Mouse (Mus musculus) myocyte (in vitro differentiated cells): ENCODE data around the gene Evx2. TPM values are rescaled to one million over a fixed set of nuclear protein-coding genes. Genes with fewer than 3 reads are reported as not detected.

Experiments used
- H3K27me3 ChIP-seq: one replicate; pipeline ENCODE4 v1.6.1; 2011; ENCODE audit not compliant: control insufficient read depth, insufficient read depth, insufficient read length
- H3K36me3 ChIP-seq: one replicate; pipeline ENCODE4 v1.6.1; 2011; ENCODE audit not compliant: control insufficient read depth, insufficient read depth
- H3K4me2 ChIP-seq: one replicate; pipeline ENCODE4 v1.6.1; 2011; ENCODE audit warnings: low read depth, control low read depth
- H3K4me3 ChIP-seq: one replicate; pipeline ENCODE4 v1.5.1; 2011; ENCODE audit warnings: mild to moderate bottlenecking, control low read depth, moderate library complexity
- H3K79me2 ChIP-seq: one replicate; pipeline ENCODE4 v1.6.1; 2011; ENCODE audit not compliant: control insufficient read depth, insufficient read depth
- H3ac ChIP-seq: one replicate; pipeline ENCODE4 v1.6.1; 2011; ENCODE audit not compliant: control insufficient read depth, insufficient read length
- CEBPB ChIP-seq: IDR thresholded peaks from 2 replicates; pipeline ENCODE4 v1.6.1; 2011; ENCODE audit warnings: mild to moderate bottlenecking, moderate library complexity; ENCODE audit not compliant: poor library complexity, insufficient read depth, severe bottlenecking
- E2F4 ChIP-seq: IDR thresholded peaks from one replicate; pipeline ENCODE4 v1.6.1; 2011; ENCODE audit warnings: mild to moderate bottlenecking, control low read depth, moderate library complexity; ENCODE audit not compliant: insufficient read depth
- MAX ChIP-seq: IDR thresholded peaks from one replicate; pipeline ENCODE4 v1.6.1; 2011; ENCODE audit warnings: low read depth, mild to moderate bottlenecking, control low read depth
- MYOD1 ChIP-seq, 3 experiments: IDR thresholded peaks; one replicate each; pipeline ENCODE4 v1.6.1; 2011; ENCODE audit warnings: control low read depth in 2 of 3, low read depth in 2 of 3, mild to moderate bottlenecking in 2 of 3, moderate library complexity in 1 of 3; ENCODE audit not compliant: insufficient read length in 2 of 3, control insufficient read depth in 1 of 3
- MYOG ChIP-seq, 3 experiments: IDR thresholded peaks; one replicate each; pipeline ENCODE4 v1.6.1; 2011; ENCODE audit warnings: control low read depth in 2 of 3, low read depth in 2 of 3, mild to moderate bottlenecking in 2 of 3; ENCODE audit not compliant: insufficient read length in 2 of 3, control insufficient read depth in 1 of 3, insufficient read depth in 1 of 3
- POLR2A ChIP-seq: IDR thresholded peaks from one replicate; pipeline ENCODE4 v1.6.1; 2011; ENCODE audit warnings: low read depth, mild to moderate bottlenecking, control low read depth, moderate library complexity; ENCODE audit not compliant: insufficient read length
- POLR2AphosphoS2 ChIP-seq: IDR thresholded peaks from one replicate; pipeline ENCODE4 v1.6.1; 2011; ENCODE audit warnings: low read depth, control low read depth; ENCODE audit not compliant: insufficient read length
- REST ChIP-seq: IDR thresholded peaks from one replicate; pipeline ENCODE4 v1.6.1; 2011; ENCODE audit warnings: mild to moderate bottlenecking, control low read depth, moderate library complexity; ENCODE audit not compliant: insufficient read depth, insufficient read length
- SRF ChIP-seq: IDR thresholded peaks from one replicate; pipeline ENCODE4 v1.6.1; 2011; ENCODE audit warnings: low read depth; ENCODE audit not compliant: control insufficient read depth, insufficient read length
- TCF12 ChIP-seq: IDR thresholded peaks from one replicate; pipeline ENCODE4 v1.6.1; 2011; ENCODE audit warnings: mild to moderate bottlenecking, control low read depth; ENCODE audit not compliant: poor library complexity, insufficient read depth, severe bottlenecking
- TCF3 ChIP-seq: IDR thresholded peaks from one replicate; pipeline ENCODE4 v1.6.1; 2011; ENCODE audit warnings: low read depth, control low read depth; ENCODE audit not compliant: insufficient read length
- USF1 ChIP-seq: IDR thresholded peaks from one replicate; pipeline ENCODE4 v1.6.1; 2011; ENCODE audit warnings: low read depth, mild to moderate bottlenecking, control low read depth, moderate library complexity
- polyA plus RNA-seq: library from polyadenylated mRNA; unstranded; fragments of >200 nt; fragmentation: generic; extraction: Trizol; gene quantifications from one replicate; pipeline ENCODE4 v1.2.1, GENCODE M21; 2012; ENCODE audit warnings: missing spikeins

Gene Evx2
- polyA plus RNA-seq, 1 experiment = not detected

GRCm38 (mm10) chr2:74617706-74618105 is 41.7 kb downstream of the Evx2 start:
- Histone ChIP-seq H3K36me3 (no peaks in the 10 kb centered on the region), H3K79me2 (no peaks in the 10 kb centered on the region), H3K4me3 (no peak overlapping the region), H3K4me2 (no peak overlapping the region), H3ac (no peak overlapping the region), H3K27me3 (peaks cover 23% of the 10 kb centered on the region)
- TF ChIP-seq CEBPB (no peak), POLR2AphosphoS2 (no peak), MAX (no peak), E2F4 (no peak), MYOG (IDR thresholded peaks at IDR 0.05; ENCODE audit: control insufficient read depth in 1 of 3, insufficient read depth in 1 of 3, insufficient read length in 2 of 3, low read depth in 2 of 3) (no peak), TCF12 (no peak)

- Histone ChIP-seq H3K4me3 (no peak overlapping the region), H3K4me2 (no peak overlapping the region), H3K36me3 (no peaks in the 10 kb centered on the region), H3K79me2 (no peaks in the 10 kb centered on the region), H3K27me3 (no peaks in the 10 kb centered on the region), H3ac (no peak overlapping the region)
- no peak for TF ChIP-seq POLR2A
- TF ChIP-seq POLR2AphosphoS2 = no peak
- no peak for TF ChIP-seq TCF3
- TF ChIP-seq E2F4 = no peak
- TF ChIP-seq MYOG (IDR thresholded peaks at IDR 0.05; ENCODE audit: control insufficient read depth in 1 of 3, insufficient read depth in 1 of 3, insufficient read length in 2 of 3, low read depth in 2 of 3) = no peak
- no peak for TF ChIP-seq TCF12
- no peak for TF ChIP-seq CEBPB
- TF ChIP-seq SRF = no peak
- TF ChIP-seq MAX = no peak
- TF ChIP-seq REST = no peak
- TF ChIP-seq USF1 = no peak
- TF ChIP-seq MYOD1 (IDR thresholded peaks at IDR 0.05; ENCODE audit: control insufficient read depth in 1 of 3, insufficient read length in 2 of 3, low read depth in 2 of 3) = no peak
Observed at GRCm38 (mm10) chr2:74611406-74611805, 48.0 kb downstream of the Evx2 start.

DNA sequence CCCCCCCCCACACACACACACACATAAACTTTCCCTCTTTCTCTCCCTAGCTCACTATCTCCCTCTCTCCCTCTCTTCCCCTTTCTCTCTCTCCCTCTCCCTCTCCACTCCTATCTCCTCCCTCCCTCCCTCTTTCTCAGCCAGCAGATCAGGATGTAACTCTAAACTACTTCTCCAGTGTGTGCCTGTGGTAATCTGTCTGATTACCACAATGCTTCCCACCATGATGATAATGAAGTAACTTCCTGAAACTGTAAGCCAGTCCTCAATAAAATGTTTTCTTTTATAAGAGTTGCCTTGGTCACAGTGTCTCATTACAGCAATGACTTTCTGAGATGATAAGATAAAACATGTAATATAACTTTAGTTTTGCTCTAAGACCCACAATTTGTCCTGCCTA is 50.0 kb downstream of the Evx2 start:
- Histone ChIP-seq H3K27me3 (peaks cover 2% of the 10 kb centered on the region), H3K4me2 (no peak overlapping the region), H3K36me3 (no peaks in the 10 kb centered on the region), H3K79me2 (no peaks in the 10 kb centered on the region), H3K4me3 (no peak overlapping the region), H3ac (no peak overlapping the region)
- no peak for TF ChIP-seq SRF
- no peak for TF ChIP-seq REST
- TF ChIP-seq MYOG (IDR thresholded peaks at IDR 0.05; ENCODE audit: control insufficient read depth in 1 of 3, insufficient read depth in 1 of 3, insufficient read length in 2 of 3, low read depth in 2 of 3) = no peak
- no peak for TF ChIP-seq CEBPB
- TF ChIP-seq POLR2A = no peak
- no peak for TF ChIP-seq E2F4
- TF ChIP-seq POLR2AphosphoS2 = no peak
- no peak for TF ChIP-seq MAX
- no peak for TF ChIP-seq TCF12
- no peak for TF ChIP-seq USF1
- TF ChIP-seq MYOD1 (IDR thresholded peaks at IDR 0.05; ENCODE audit: control insufficient read depth in 1 of 3, insufficient read length in 2 of 3, low read depth in 2 of 3) = no peak

DNA sequence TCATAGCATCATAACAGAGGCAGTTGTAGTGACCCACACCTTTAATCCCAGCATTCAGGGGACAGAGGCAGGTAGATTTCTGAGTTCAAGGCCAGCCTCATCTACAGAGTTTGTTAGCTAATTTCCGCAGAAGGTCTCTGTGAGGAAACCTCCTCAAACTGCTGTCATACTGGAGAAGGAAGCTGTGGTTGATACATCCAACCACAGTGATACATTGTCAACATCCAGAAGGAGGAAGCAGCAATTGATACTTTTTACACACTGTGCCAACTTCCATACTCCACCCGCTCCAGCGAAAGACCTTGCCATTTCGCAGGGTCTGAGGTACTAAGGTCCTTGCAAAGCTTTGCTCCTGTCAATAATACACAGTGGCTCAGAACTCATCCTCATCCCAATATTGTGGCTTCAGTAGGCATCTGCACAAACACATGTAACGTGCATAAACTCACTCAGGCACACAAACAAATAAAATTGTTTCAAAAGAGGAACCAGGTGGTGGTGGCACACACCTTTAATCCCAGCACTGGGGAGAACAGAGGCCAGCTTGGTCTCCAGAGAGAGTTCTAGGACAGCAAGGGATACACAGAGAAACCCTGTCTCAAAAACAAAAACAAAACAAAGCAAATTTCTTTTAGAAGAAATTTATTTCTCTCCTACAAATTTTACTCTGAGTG is 53.1 kb downstream of the Evx2 start:
- H3K79me2 ChIP-seq = no peaks in the 10 kb centered on the region
- no peak overlapping the region for H3K4me3 ChIP-seq
- H3K4me2 ChIP-seq = no peak overlapping the region
- peaks cover 11% of the 10 kb centered on the region for H3K27me3 ChIP-seq
- TF ChIP-seq TCF3 (no peak), SRF (no peak), MAX (no peak), POLR2AphosphoS2 (no peak), MYOG (IDR thresholded peaks at IDR 0.05; ENCODE audit: control insufficient read depth in 1 of 3, insufficient read depth in 1 of 3, insufficient read length in 2 of 3, low read depth in 2 of 3) (no peak), POLR2A (no peak), TCF12 (no peak)
- H3K36me3 ChIP-seq = no peaks in the 10 kb centered on the region
- no peak overlapping the region for H3ac ChIP-seq

GRCm38 (mm10) chr2:74604011-74604410 is 55.3 kb downstream of the Evx2 start:
- TF ChIP-seq POLR2AphosphoS2 (no peak), CEBPB (no peak), MYOD1 (IDR thresholded peaks at IDR 0.05; ENCODE audit: control insufficient read depth in 1 of 3, insufficient read length in 2 of 3, low read depth in 2 of 3) (no peak), MYOG (IDR thresholded peaks at IDR 0.05; ENCODE audit: control insufficient read depth in 1 of 3, insufficient read depth in 1 of 3, insufficient read length in 2 of 3, low read depth in 2 of 3) (no peak)
- Histone ChIP-seq H3K79me2 (no peaks in the 10 kb centered on the region), H3ac (no peak overlapping the region), H3K36me3 (no peaks in the 10 kb centered on the region), H3K4me3 (no peak overlapping the region), H3K27me3 (peaks cover 11% of the 10 kb centered on the region), H3K4me2 (no peak overlapping the region)

Other genes with a start within 250 kb of the Evx2 start
- gene Lnpk, start 80.1 kb downstream of the Evx2 start, polyA plus RNA-seq = 6.3 TPM
- not detected for gene Hoxd13, start 8.8 kb upstream of the Evx2 start, polyA plus RNA-seq
- not detected for gene Hoxd12, start 15.5 kb upstream of the Evx2 start, polyA plus RNA-seq
- not detected for gene Hoxd11, start 20.0 kb upstream of the Evx2 start, polyA plus RNA-seq
- gene Hoxd10, start 32.4 kb upstream of the Evx2 start, polyA plus RNA-seq = not detected
- not detected for gene Hoxd9, start 38.2 kb upstream of the Evx2 start, polyA plus RNA-seq
- gene Hoxd8, start 45.1 kb upstream of the Evx2 start, polyA plus RNA-seq = not detected
- gene Hoxd3, start 52.4 kb upstream of the Evx2 start, polyA plus RNA-seq = not detected
- not detected for gene Hoxd4, start 52.4 kb upstream of the Evx2 start, polyA plus RNA-seq
- gene Gm28230, start 67.2 kb upstream of the Evx2 start, polyA plus RNA-seq = not detected
- not detected for gene Hoxd1, start 103.4 kb upstream of the Evx2 start, polyA plus RNA-seq
- gene Mtx2, start 166.2 kb upstream of the Evx2 start, polyA plus RNA-seq = 33.3 TPM